Mouse (Mus musculus) liver, postnatal 0 days (tissue): ENCODE results near the gene Frmd5.

Source experiments
- CTCF ChIP-seq: sonication (generic); IDR thresholded peaks from 2 replicates; pipeline ENCODE4 v1.5.1; 2016; ENCODE audit warnings: antibody characterized with exemption, low read depth
- EP300 ChIP-seq: IDR thresholded peaks from 2 replicates; pipeline ENCODE4 v1.6.1; 2016; ENCODE audit warnings: antibody characterized with exemption, low read depth, mild to moderate bottlenecking

- TF ChIP-seq EP300 (no peak), CTCF (no peak)
Observed at GRCm38 (mm10) chr2:121609141-121609724, 197.7 kb downstream of the Frmd5 start.
